Mouse (Mus musculus): Measurements from ENCODE around the gene Prkacb. TPM values are rescaled to one million over a fixed set of nuclear protein-coding genes. Genes with fewer than 3 reads are reported as not detected.

The Prkacb gene
- polyA plus RNA-seq, 2 experiments, result 6.1 to 10.9 TPM

GRCm38 (mm10) chr3:146792144-146792748 lies 20.5 kb downstream of the Prkacb start:
- ATAC-seq (ENCODE audit: insufficient read depth), result no peak
- no peaks in the 10 kb centered on the region for H3K36me3 ChIP-seq (replicated peaks; ENCODE audit: control insufficient read depth, insufficient read depth, low read depth)

DNA sequence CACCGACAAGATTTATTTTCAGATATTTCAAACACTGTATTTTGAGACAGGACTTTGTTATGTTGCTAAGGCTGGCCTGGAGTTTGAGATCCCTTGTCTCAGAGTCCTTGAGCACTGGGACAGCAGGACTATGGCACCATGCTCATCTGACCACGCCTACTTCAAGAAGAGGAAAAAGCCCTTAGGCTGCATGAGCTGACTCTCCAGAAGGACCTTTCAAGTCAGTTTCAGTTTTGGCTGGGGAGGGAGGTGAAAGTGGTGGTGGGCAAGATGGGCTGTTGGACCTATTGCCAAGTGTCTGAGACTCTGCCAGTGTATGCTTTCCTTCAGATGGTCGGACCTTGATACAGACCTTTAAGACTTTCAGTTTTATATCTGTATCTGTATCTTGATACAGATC lies 28.6 kb downstream of the Prkacb start:
- no peak for TF ChIP-seq CTCF (IDR thresholded peaks at IDR 0.05; ENCODE audit: low read depth)
- TF ChIP-seq EP300 (IDR thresholded peaks at IDR 0.05; ENCODE audit: low read depth), result no peak
- H3K36me3 ChIP-seq (replicated peaks; ENCODE audit: control insufficient read depth, insufficient read depth, low read depth), result no peaks in the 10 kb centered on the region
- no peak overlapping the region for H3K4me2 ChIP-seq (ENCODE audit: low read depth)
- H3K9ac ChIP-seq (replicated peaks), result no peak overlapping the region
- no peaks in the 10 kb centered on the region for H3K9me3 ChIP-seq (ENCODE audit: control insufficient read depth, low read length)
- ATAC-seq (ENCODE audit: insufficient read depth), result no peak
- 61% methylated on average over 3 of the region's 3 CpGs for WGBS (ENCODE audit: insufficient replicate concordance)
- no peaks in the 10 kb centered on the region for H3K27me3 ChIP-seq (ENCODE audit: control insufficient read depth, insufficient read depth, low read length)
- peaks cover 0 to 5% of the 10 kb centered on the region in 2 experiments; a peak in 3 of 4 replicates for H3K4me1 ChIP-seq (replicated peaks; ENCODE audit: control insufficient read depth in 2 of 2, insufficient read depth in 2 of 2, low read length in 1 of 2)
- H3K27ac ChIP-seq, result no peak overlapping the region
- no peak overlapping the region for H3K4me3 ChIP-seq (ENCODE audit: insufficient read depth in 1 of 2, low read depth in 2 of 2, low read length in 2 of 2)
- no peak for DNase-seq (ENCODE audit: low read depth in 3 of 3, low spot score in 3 of 3)

More at GRCm38 (mm10) chr3:146792144-146792748, 20.5 kb downstream of the Prkacb start:
- H3K9me3 ChIP-seq (ENCODE audit: control insufficient read depth, low read length), result no peaks in the 10 kb centered on the region
- no peak overlapping the region for H3K4me3 ChIP-seq (ENCODE audit: insufficient read depth in 1 of 2, low read depth in 2 of 2, low read length in 2 of 2)
- H3K4me2 ChIP-seq (ENCODE audit: low read depth), result no peak overlapping the region
- no peak overlapping the region for H3K27ac ChIP-seq
- peaks cover 0 to 8% of the 10 kb centered on the region in 2 experiments; a peak in 3 of 4 replicates for H3K4me1 ChIP-seq (replicated peaks; ENCODE audit: control insufficient read depth in 2 of 2, insufficient read depth in 2 of 2, low read length in 1 of 2)
- WGBS (ENCODE audit: insufficient replicate concordance), result 47% methylated on average over 3 of the region's 3 CpGs
- TF ChIP-seq EP300 (IDR thresholded peaks at IDR 0.05; ENCODE audit: low read depth) (no peak), CTCF (IDR thresholded peaks at IDR 0.05; ENCODE audit: low read depth) (peak; percentile 42; the same call in 1 of the 2 replicates)
- H3K27me3 ChIP-seq (ENCODE audit: control insufficient read depth, insufficient read depth, low read length), result no peaks in the 10 kb centered on the region
- DNase-seq (ENCODE audit: low read depth in 3 of 3, low spot score in 3 of 3), result no peak
- H3K9ac ChIP-seq (replicated peaks), result no peak overlapping the region

GRCm38 (mm10) chr3:146783645-146784225 lies 29.1 kb downstream of the Prkacb start:
- Histone ChIP-seq H3K9me3 (ENCODE audit: control insufficient read depth, low read length) (no peaks in the 10 kb centered on the region), H3K4me1 (replicated peaks; ENCODE audit: control insufficient read depth in 2 of 2, insufficient read depth in 2 of 2, low read length in 1 of 2) (peaks cover 0 to 8% of the 10 kb centered on the region in 2 experiments; a peak in 3 of 4 replicates), H3K4me2 (ENCODE audit: low read depth) (no peak overlapping the region), H3K9ac (replicated peaks) (no peak overlapping the region), H3K36me3 (replicated peaks; ENCODE audit: control insufficient read depth, insufficient read depth, low read depth) (no peaks in the 10 kb centered on the region), H3K27me3 (ENCODE audit: control insufficient read depth, insufficient read depth, low read length) (no peaks in the 10 kb centered on the region), H3K27ac (no peak overlapping the region), H3K4me3 (ENCODE audit: insufficient read depth in 1 of 2, low read depth in 2 of 2, low read length in 2 of 2) (no peak overlapping the region)
- DNase-seq (ENCODE audit: low read depth in 3 of 3, low spot score in 3 of 3), result no peak
- 68% methylated on average over 7 of the region's 7 CpGs for WGBS (ENCODE audit: insufficient replicate concordance)
- no peak for ATAC-seq (ENCODE audit: insufficient read depth)
- TF ChIP-seq CTCF (IDR thresholded peaks at IDR 0.05; ENCODE audit: low read depth) (peak; percentile 50), EP300 (IDR thresholded peaks at IDR 0.05; ENCODE audit: low read depth) (no peak)

- Histone ChIP-seq H3K4me3 (ENCODE audit: insufficient read depth in 1 of 2, low read depth in 2 of 2, low read length in 2 of 2) (no peak overlapping the region), H3K27ac (no peak overlapping the region), H3K9ac (replicated peaks) (no peak overlapping the region), H3K9me3 (ENCODE audit: control insufficient read depth, low read length) (no peaks in the 10 kb centered on the region), H3K27me3 (ENCODE audit: control insufficient read depth, insufficient read depth, low read length) (no peaks in the 10 kb centered on the region), H3K4me1 (replicated peaks; ENCODE audit: control insufficient read depth in 2 of 2, insufficient read depth in 2 of 2, low read length in 1 of 2) (peaks cover 2 to 11% of the 10 kb centered on the region in 2 experiments; a peak in 3 of 4 replicates), H3K36me3 (replicated peaks; ENCODE audit: control insufficient read depth, insufficient read depth, low read depth) (no peaks in the 10 kb centered on the region), H3K4me2 (ENCODE audit: low read depth) (no peak overlapping the region)
- WGBS (ENCODE audit: insufficient replicate concordance), result 37% methylated on average over 6 of the region's 6 CpGs
- TF ChIP-seq CTCF (IDR thresholded peaks at IDR 0.05; ENCODE audit: low read depth) (0 out of 2 replicates have a peak, but pooled peaks have one; percentile 17), EP300 (IDR thresholded peaks at IDR 0.05; ENCODE audit: low read depth) (no peak)
- no peak for DNase-seq (ENCODE audit: low read depth in 3 of 3, low spot score in 3 of 3)
- 0 out of 2 replicates have a peak, but pooled peaks have one; percentile 19 for ATAC-seq (ENCODE audit: insufficient read depth)
Observed at GRCm38 (mm10) chr3:146782548-146782947, 30.2 kb downstream of the Prkacb start.

GRCm38 (mm10) chr3:146781131-146781530 lies 31.7 kb downstream of the Prkacb start:
- no peaks in the 10 kb centered on the region for H3K27me3 ChIP-seq (ENCODE audit: control insufficient read depth, insufficient read depth, low read length)
- TF ChIP-seq EP300 (IDR thresholded peaks at IDR 0.05; ENCODE audit: low read depth) (no peak), CTCF (IDR thresholded peaks at IDR 0.05; ENCODE audit: low read depth) (no peak)
- no peak for DNase-seq (ENCODE audit: low read depth in 3 of 3, low spot score in 3 of 3)
- H3K4me1 ChIP-seq (replicated peaks; ENCODE audit: control insufficient read depth in 2 of 2, insufficient read depth in 2 of 2, low read length in 1 of 2), result peaks cover 5 to 11% of the 10 kb centered on the region in 2 experiments; a peak in 3 of 4 replicates
- no peak overlapping the region for H3K4me3 ChIP-seq (ENCODE audit: insufficient read depth in 1 of 2, low read depth in 2 of 2, low read length in 2 of 2)
- peak overlapping the region; percentile 26 for H3K4me2 ChIP-seq (ENCODE audit: low read depth)
- no peak overlapping the region for H3K9ac ChIP-seq (replicated peaks)
- H3K36me3 ChIP-seq (replicated peaks; ENCODE audit: control insufficient read depth, insufficient read depth, low read depth), result no peaks in the 10 kb centered on the region
- no peaks in the 10 kb centered on the region for H3K9me3 ChIP-seq (ENCODE audit: control insufficient read depth, low read length)
- WGBS (ENCODE audit: insufficient replicate concordance), result 9% methylated on average over 11 of the region's 11 CpGs
- H3K27ac ChIP-seq, result no peak overlapping the region
- no peak for ATAC-seq (ENCODE audit: insufficient read depth)

Data from liver, embryonic 14.5 days (tissue).